Mouse (Mus musculus): ENCODE measurements around the gene Ybx1. TPM values are rescaled to one million over a fixed set of nuclear protein-coding genes. Genes with fewer than 3 reads are reported as not detected.

Ybx1 gene
- polyA plus RNA-seq, 1 experiment from 2014 or later: 494 TPM

- H3K27me3 ChIP-seq (ENCODE audit: insufficient read depth, low read length): no peaks in the 10 kb centered on the region
- H3K27ac ChIP-seq (ENCODE audit: low read length): no peak overlapping the region
- no peaks in the 10 kb centered on the region for H3K9me3 ChIP-seq (ENCODE audit: low read length)
- 0 out of 2 replicates have a peak, but pooled peaks cover 4% of the 10 kb centered on the region for H3K4me1 ChIP-seq (ENCODE audit: insufficient read depth, low read length)
- no peak overlapping the region for H3K9ac ChIP-seq (replicated peaks; ENCODE audit: low read length)
- no peak overlapping the region for H3K4me2 ChIP-seq (replicated peaks; ENCODE audit: low read depth, low read length)
- ATAC-seq (ENCODE audit: low FRiP score, low TSS enrichment): no peak
- H3K36me3 ChIP-seq (ENCODE audit: insufficient read depth, low read length): peaks cover 21% of the 10 kb centered on the region
- 87% methylated on average over 14 of the region's 14 CpGs for WGBS
- no peak overlapping the region for H3K4me3 ChIP-seq (ENCODE audit: low read length)
Observed at GRCm38 (mm10) chr4:119241664-119242063, 52.7 kb downstream of the Ybx1 start.

GRCm38 (mm10) chr4:119239181-119239682, 55.2 kb downstream of the Ybx1 start:
- Histone ChIP-seq H3K4me3 (ENCODE audit: low read length) (no peak overlapping the region), H3K4me1 (ENCODE audit: insufficient read depth, low read length) (peaks cover 5% of the 10 kb centered on the region; the same call in 1 of the 2 replicates), H3K27ac (ENCODE audit: low read length) (peak overlapping the region; percentile 70), H3K27me3 (ENCODE audit: insufficient read depth, low read length) (no peaks in the 10 kb centered on the region), H3K9ac (replicated peaks; ENCODE audit: low read length) (peak overlapping the region; percentile 57; the same call in 1 of the 2 replicates), H3K36me3 (ENCODE audit: insufficient read depth, low read length) (peaks cover 19% of the 10 kb centered on the region), H3K9me3 (ENCODE audit: low read length) (no peaks in the 10 kb centered on the region), H3K4me2 (replicated peaks; ENCODE audit: low read depth, low read length) (peak overlapping the region; percentile 37; the same call in 1 of the 2 replicates)
- ATAC-seq (ENCODE audit: low FRiP score, low TSS enrichment): peak; percentile 64; the same call in 1 of the 2 replicates
- 37% methylated on average over 12 of the region's 12 CpGs for WGBS

- Histone ChIP-seq H3K27me3 (ENCODE audit: insufficient read depth, low read length) (no peaks in the 10 kb centered on the region), H3K4me3 (ENCODE audit: low read length) (no peak overlapping the region), H3K9me3 (ENCODE audit: low read length) (no peaks in the 10 kb centered on the region), H3K4me2 (replicated peaks; ENCODE audit: low read depth, low read length) (no peak overlapping the region), H3K4me1 (ENCODE audit: insufficient read depth, low read length) (peaks cover 11% of the 10 kb centered on the region; the same call in 1 of the 2 replicates), H3K27ac (ENCODE audit: low read length) (no peak overlapping the region), H3K36me3 (ENCODE audit: insufficient read depth, low read length) (peaks cover 19% of the 10 kb centered on the region), H3K9ac (replicated peaks; ENCODE audit: low read length) (no peak overlapping the region)
- WGBS: 67% methylated on average over 3 of the region's 3 CpGs
- no peak for ATAC-seq (ENCODE audit: low FRiP score, low TSS enrichment)
Observed at GRCm38 (mm10) chr4:119238661-119239060, 55.7 kb downstream of the Ybx1 start.

GRCm38 (mm10) chr4:119234348-119234747, 60.1 kb downstream of the Ybx1 start:
- WGBS: 67% methylated on average over 3 of the region's 3 CpGs

GRCm38 (mm10) chr4:119233256-119233901, 61.0 kb downstream of the Ybx1 start:
- Histone ChIP-seq H3K27me3 (ENCODE audit: insufficient read depth, low read length) (no peaks in the 10 kb centered on the region), H3K4me2 (replicated peaks; ENCODE audit: low read depth, low read length) (peak overlapping the region; percentile 93), H3K9ac (replicated peaks; ENCODE audit: low read length) (peak overlapping the region; percentile 80), H3K9me3 (ENCODE audit: low read length) (no peaks in the 10 kb centered on the region), H3K27ac (ENCODE audit: low read length) (peak overlapping the region; percentile 65), H3K36me3 (ENCODE audit: insufficient read depth, low read length) (peaks cover 12% of the 10 kb centered on the region), H3K4me1 (ENCODE audit: insufficient read depth, low read length) (peaks cover 17% of the 10 kb centered on the region), H3K4me3 (ENCODE audit: low read length) (peak overlapping the region; percentile 95)
- peak; percentile 59 for ATAC-seq (ENCODE audit: low FRiP score, low TSS enrichment)
- under 1% methylated on average over 36 of the region's 36 CpGs for WGBS

More at GRCm38 (mm10) chr4:119234348-119234747, 60.1 kb downstream of the Ybx1 start:
- Histone ChIP-seq H3K4me2 (replicated peaks; ENCODE audit: low read depth, low read length) (peak overlapping the region; percentile 93), H3K36me3 (ENCODE audit: insufficient read depth, low read length) (peaks cover 9% of the 10 kb centered on the region; the same call in 1 of the 2 replicates), H3K27ac (ENCODE audit: low read length) (no peak overlapping the region), H3K27me3 (ENCODE audit: insufficient read depth, low read length) (no peaks in the 10 kb centered on the region), H3K9me3 (ENCODE audit: low read length) (no peaks in the 10 kb centered on the region), H3K9ac (replicated peaks; ENCODE audit: low read length) (peak overlapping the region; percentile 30), H3K4me3 (ENCODE audit: low read length) (peak overlapping the region; percentile 95), H3K4me1 (ENCODE audit: insufficient read depth, low read length) (peaks cover 18% of the 10 kb centered on the region)
- ATAC-seq (ENCODE audit: low FRiP score, low TSS enrichment): no peak

- ATAC-seq (ENCODE audit: low FRiP score, low TSS enrichment): peak; percentile 97
- Histone ChIP-seq H3K4me1 (ENCODE audit: insufficient read depth, low read length) (peaks cover 17% of the 10 kb centered on the region), H3K9me3 (ENCODE audit: low read length) (no peaks in the 10 kb centered on the region), H3K27me3 (ENCODE audit: insufficient read depth, low read length) (no peaks in the 10 kb centered on the region), H3K9ac (replicated peaks; ENCODE audit: low read length) (peak within 1 kb of the TSS; percentile 87), H3K36me3 (ENCODE audit: insufficient read depth, low read length) (peaks cover 19% of the 10 kb centered on the region), H3K4me2 (replicated peaks; ENCODE audit: low read depth, low read length) (peak within 1 kb of the TSS; percentile 93), H3K4me3 (ENCODE audit: low read length) (peak within 1 kb of the TSS; percentile 95), H3K27ac (ENCODE audit: low read length) (peak within 1 kb of the TSS; percentile 65)
- WGBS: under 1% methylated on average over 70 of the region's 71 CpGs
Observed at GRCm38 (mm10) chr4:119232410-119233255, 61.8 kb downstream of the Ybx1 start, which contains the start of the genes AU022252 and P3h1. TSS of gene AU022252 (minus strand) at chr4:119232712. TSS of gene P3h1 (plus strand) at chr4:119232915.

Other genes with a start within 250 kb of the Ybx1 start
- gene Slc2a1, start 185.9 kb downstream of the Ybx1 start, polyA plus RNA-seq (2015; fragmentation: Nextera tagmentation; extraction: Ambion mirVana): 98.6 and 98.8 TPM in 2 replicates
- gene Zfp691, start 120.4 kb downstream of the Ybx1 start, polyA plus RNA-seq (2015; fragmentation: Nextera tagmentation; extraction: Ambion mirVana): 9.5 and 9.8 TPM in 2 replicates
- gene Ermap, start 104.6 kb downstream of the Ybx1 start, polyA plus RNA-seq (2015; fragmentation: Nextera tagmentation; extraction: Ambion mirVana): 1.4 and 1.8 TPM in 2 replicates
- 121 and 125 TPM in 2 replicates for gene Svbp, start 99.3 kb downstream of the Ybx1 start, polyA plus RNA-seq (2015; fragmentation: Nextera tagmentation; extraction: Ambion mirVana)
- gene Tmem269, start 76.4 kb downstream of the Ybx1 start, polyA plus RNA-seq (2015; fragmentation: Nextera tagmentation; extraction: Ambion mirVana): not detected in 2 replicates
- gene AU022252, start 61.9 kb downstream of the Ybx1 start, polyA plus RNA-seq (2015; fragmentation: Nextera tagmentation; extraction: Ambion mirVana): 31.1 and 33.7 TPM in 2 replicates
- gene P3h1, start 61.7 kb downstream of the Ybx1 start, polyA plus RNA-seq (2015; fragmentation: Nextera tagmentation; extraction: Ambion mirVana): 35.8 and 36.0 TPM in 2 replicates
- 22.4 and 24.4 TPM in 2 replicates for gene Cldn19, start 39.2 kb downstream of the Ybx1 start, polyA plus RNA-seq (2015; fragmentation: Nextera tagmentation; extraction: Ambion mirVana)
- gene Ppih, start 25.9 kb upstream of the Ybx1 start, polyA plus RNA-seq (2015; fragmentation: Nextera tagmentation; extraction: Ambion mirVana): 88.6 and 93.5 TPM in 2 replicates
- 7.5 TPM in 2 replicates for gene Ccdc30, start 120.9 kb upstream of the Ybx1 start, polyA plus RNA-seq (2015; fragmentation: Nextera tagmentation; extraction: Ambion mirVana)
- gene Ppcs, start 127.8 kb upstream of the Ybx1 start, polyA plus RNA-seq (2015; fragmentation: Nextera tagmentation; extraction: Ambion mirVana): 49.0 and 52.8 TPM in 2 replicates
- 0.75 and 0.87 TPM in 2 replicates for gene Zmynd12, start 128.2 kb upstream of the Ybx1 start, polyA plus RNA-seq (2015; fragmentation: Nextera tagmentation; extraction: Ambion mirVana)
- 1.8 and 2.2 TPM in 2 replicates for gene Rimkla, start 198.0 kb upstream of the Ybx1 start, polyA plus RNA-seq (2015; fragmentation: Nextera tagmentation; extraction: Ambion mirVana)
- 25.4 and 27.8 TPM in 2 replicates for gene Foxj3, start 242.4 kb upstream of the Ybx1 start, polyA plus RNA-seq (2015; fragmentation: Nextera tagmentation; extraction: Ambion mirVana)
- gene Frg2f1, start 244.9 kb upstream of the Ybx1 start, polyA plus RNA-seq (2015; fragmentation: Nextera tagmentation; extraction: Ambion mirVana): 4.5 and 5.4 TPM in 2 replicates